Mouse (Mus musculus): ENCODE measurements around the gene Mical3. TPM values are rescaled to one million over a fixed set of nuclear protein-coding genes. Genes with fewer than 3 reads are reported as not detected.
A peak's percentile ranks its signal among the peaks of the same experiment; 100 is the strongest.

The Mical3 gene
- total and polyA plus RNA-seq, 2 experiments, result 5.8 to 7.9 TPM

DNA sequence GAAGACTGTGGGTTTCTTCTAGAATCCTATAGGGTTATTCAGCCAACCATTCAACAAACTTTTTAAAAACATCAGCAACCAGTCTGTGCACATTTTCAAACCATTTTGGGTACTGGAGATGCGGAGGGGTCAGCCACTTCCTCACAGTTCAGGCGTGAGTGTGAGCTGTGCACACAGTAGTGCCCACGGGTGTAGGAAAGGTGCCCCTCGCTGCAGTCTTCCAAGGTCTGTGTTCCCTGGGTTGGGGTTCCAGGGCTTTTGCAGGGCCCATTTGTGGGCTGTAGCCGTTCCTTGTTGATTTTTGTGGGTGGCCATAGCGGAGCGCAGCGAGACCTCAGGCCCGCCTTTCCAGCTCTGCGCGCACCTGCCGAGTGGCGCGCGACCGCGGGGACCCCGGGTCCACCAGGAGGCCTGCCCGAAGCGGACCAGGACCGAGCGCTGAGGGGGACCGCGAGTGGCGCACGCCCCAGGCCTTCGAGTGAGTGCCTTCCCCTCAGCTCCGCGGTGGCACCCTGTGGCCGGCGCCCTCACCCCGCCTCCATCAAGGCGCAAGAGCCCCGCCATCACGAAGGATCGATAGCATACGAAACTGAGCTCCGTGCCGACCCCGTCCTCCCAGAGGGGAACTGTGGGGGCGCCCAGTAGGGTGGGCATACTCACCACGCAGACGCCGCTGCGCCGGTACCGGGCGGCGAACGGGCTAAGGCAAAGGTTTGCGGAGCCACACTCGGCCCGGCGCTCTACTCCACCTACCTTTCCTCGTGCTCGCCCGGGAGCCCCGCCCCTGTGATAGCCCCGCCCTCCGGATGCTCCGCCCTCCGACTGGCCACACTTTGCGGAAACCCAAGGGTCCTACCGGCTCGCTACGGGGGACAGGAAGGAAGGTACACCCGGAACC lies 214.5 kb downstream of the Mical3 start, which contains the start of gene Bid:
Bid (minus strand) TSS at position 780 of the 898 bp plus-strand sequence.
- peak within 1 kb of the TSS; percentile 80 for H3K9ac ChIP-seq (ENCODE audit: low read depth, low read length)
- H3K4me1 ChIP-seq (ENCODE audit: control insufficient read depth, insufficient read depth, low read length), result peaks cover 8% of the 10 kb centered on the region
- no peak for TF ChIP-seq POLR2A (IDR thresholded peaks at IDR 0.05; ENCODE audit: extremely low read depth, insufficient read depth, low read length)
- no peak for TF ChIP-seq CTCF (IDR thresholded peaks at IDR 0.05; ENCODE audit: low read depth, low read length)
- H3K36me3 ChIP-seq (ENCODE audit: control insufficient read depth, insufficient read depth, low read length), result no peaks in the 10 kb centered on the region
- H3K27ac ChIP-seq (replicated peaks; ENCODE audit: insufficient read depth, low read depth, low read length), result peak within 1 kb of the TSS; percentile 61
- 2% methylated on average over 67 of the region's 67 CpGs for WGBS
- H3K79me2 ChIP-seq (ENCODE audit: control insufficient read depth, insufficient read depth, low read length), result no peaks in the 10 kb centered on the region
- peak within 1 kb of the TSS; percentile 80 for H3K4me3 ChIP-seq (ENCODE audit: insufficient read depth, low read depth, low read length)
- DNase-seq (ENCODE audit: extremely low read depth, low read depth, low spot score), result peak; percentile 68
- H3K27me3 ChIP-seq (ENCODE audit: control insufficient read depth, insufficient read depth, low read length), result no peaks in the 10 kb centered on the region

DNA sequence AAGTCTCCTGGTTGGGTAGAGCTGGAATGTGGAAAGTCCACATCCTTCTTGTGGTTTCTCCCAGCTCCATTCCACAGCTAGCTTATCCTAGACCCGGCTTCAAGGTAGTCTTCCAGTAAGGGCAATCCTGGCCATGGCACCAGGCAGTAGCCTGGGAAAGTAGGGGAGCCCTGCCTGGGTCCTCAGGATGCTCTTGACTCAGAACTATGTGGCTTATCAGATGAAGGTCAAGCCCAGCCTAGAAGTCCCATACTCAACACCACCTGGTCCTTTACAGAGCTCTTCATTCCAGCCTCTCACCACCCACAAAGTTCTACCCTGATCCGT lies 215.2 kb downstream of the Mical3 start:
- Histone ChIP-seq H3K4me1 (ENCODE audit: control insufficient read depth, insufficient read depth, low read length) (peaks cover 8% of the 10 kb centered on the region), H3K27ac (replicated peaks; ENCODE audit: insufficient read depth, low read depth, low read length) (no peak overlapping the region), H3K9ac (ENCODE audit: low read depth, low read length) (no peak overlapping the region), H3K36me3 (ENCODE audit: control insufficient read depth, insufficient read depth, low read length) (no peaks in the 10 kb centered on the region), H3K27me3 (ENCODE audit: control insufficient read depth, insufficient read depth, low read length) (no peaks in the 10 kb centered on the region), H3K4me3 (ENCODE audit: insufficient read depth, low read depth, low read length) (no peak overlapping the region), H3K79me2 (ENCODE audit: control insufficient read depth, insufficient read depth, low read length) (peaks cover 5% of the 10 kb centered on the region; the same call in 1 of the 2 replicates)
- DNase-seq (ENCODE audit: extremely low read depth, low read depth, low spot score), result no peak
- TF ChIP-seq CTCF (IDR thresholded peaks at IDR 0.05; ENCODE audit: low read depth, low read length) (no peak), POLR2A (IDR thresholded peaks at IDR 0.05; ENCODE audit: extremely low read depth, insufficient read depth, low read length) (no peak)
- 46% methylated on average over 2 of the region's 2 CpGs for WGBS

DNA sequence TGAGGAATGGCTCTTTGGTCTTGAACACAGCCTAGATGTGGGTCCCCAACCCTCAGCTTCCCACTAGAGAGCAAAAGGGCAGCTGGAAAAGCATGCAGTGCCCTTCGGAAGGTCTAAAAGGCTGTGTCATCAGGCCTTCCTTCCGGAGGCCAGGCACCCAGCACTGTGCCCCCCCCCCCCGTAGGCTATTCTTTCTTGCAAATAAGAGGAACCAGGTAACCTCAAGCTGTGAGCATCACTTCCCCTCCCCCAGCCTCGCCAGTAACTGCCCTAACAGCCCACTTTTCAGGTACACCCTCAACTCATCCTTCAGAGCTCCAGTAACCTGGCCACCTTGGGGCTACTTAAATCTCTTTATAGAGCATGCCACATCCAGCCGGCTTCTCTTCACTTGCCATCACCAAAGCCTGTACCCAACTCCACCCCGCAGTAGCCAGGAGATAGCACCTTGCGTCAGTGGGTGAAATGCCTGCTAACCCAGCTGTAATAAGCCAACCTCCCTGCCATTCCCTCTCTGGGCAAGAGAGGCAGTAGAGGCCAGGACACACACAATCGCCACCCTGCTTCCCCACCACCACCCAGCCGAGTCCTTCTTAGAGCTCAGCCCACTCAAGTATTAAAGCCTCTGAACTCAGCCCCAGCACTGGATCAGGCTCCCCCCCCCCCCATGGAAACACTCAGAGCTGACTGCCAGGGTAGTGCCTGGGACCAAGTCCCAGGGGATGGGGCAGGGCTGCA lies 215.7 kb downstream of the Mical3 start:
- Histone ChIP-seq H3K9ac (ENCODE audit: low read depth, low read length) (no peak overlapping the region), H3K4me1 (ENCODE audit: control insufficient read depth, insufficient read depth, low read length) (peaks cover 8% of the 10 kb centered on the region), H3K79me2 (ENCODE audit: control insufficient read depth, insufficient read depth, low read length) (peaks cover 5% of the 10 kb centered on the region; the same call in 1 of the 2 replicates), H3K27ac (replicated peaks; ENCODE audit: insufficient read depth, low read depth, low read length) (no peak overlapping the region), H3K4me3 (ENCODE audit: insufficient read depth, low read depth, low read length) (no peak overlapping the region), H3K27me3 (ENCODE audit: control insufficient read depth, insufficient read depth, low read length) (no peaks in the 10 kb centered on the region), H3K36me3 (ENCODE audit: control insufficient read depth, insufficient read depth, low read length) (no peaks in the 10 kb centered on the region)
- peak; percentile 37 for DNase-seq (ENCODE audit: extremely low read depth, low read depth, low spot score)
- 39% methylated on average over 9 of the region's 9 CpGs for WGBS
- TF ChIP-seq POLR2A (IDR thresholded peaks at IDR 0.05; ENCODE audit: extremely low read depth, insufficient read depth, low read length), result no peak
- TF ChIP-seq CTCF (IDR thresholded peaks at IDR 0.05; ENCODE audit: low read depth, low read length), result peak; percentile 60

DNA sequence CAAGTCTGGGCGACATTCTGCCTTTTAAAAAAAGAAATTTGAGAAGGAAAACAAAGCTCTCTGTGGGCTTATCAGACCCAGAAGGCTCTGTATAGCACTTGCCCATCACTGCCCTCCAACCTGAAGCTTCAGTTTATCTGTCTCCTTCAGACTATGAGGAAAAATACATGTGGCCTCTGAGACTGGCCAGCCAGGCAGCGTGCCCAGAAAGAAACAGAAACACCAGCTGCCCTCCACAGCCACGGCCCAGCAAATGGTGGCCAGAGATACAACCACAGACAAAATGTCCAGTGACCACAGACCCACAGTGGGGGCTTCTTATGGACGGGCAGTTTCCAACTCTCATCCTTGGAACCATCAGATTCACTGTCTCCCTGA lies 216.3 kb downstream of the Mical3 start:
- DNase-seq (ENCODE audit: extremely low read depth, low read depth, low spot score), result no peak
- Histone ChIP-seq H3K4me3 (ENCODE audit: insufficient read depth, low read depth, low read length) (no peak overlapping the region), H3K27ac (replicated peaks; ENCODE audit: insufficient read depth, low read depth, low read length) (no peak overlapping the region), H3K9ac (ENCODE audit: low read depth, low read length) (no peak overlapping the region), H3K4me1 (ENCODE audit: control insufficient read depth, insufficient read depth, low read length) (peaks cover 8% of the 10 kb centered on the region), H3K79me2 (ENCODE audit: control insufficient read depth, insufficient read depth, low read length) (peaks cover 5% of the 10 kb centered on the region; the same call in 1 of the 2 replicates), H3K36me3 (ENCODE audit: control insufficient read depth, insufficient read depth, low read length) (no peaks in the 10 kb centered on the region), H3K27me3 (ENCODE audit: control insufficient read depth, insufficient read depth, low read length) (no peaks in the 10 kb centered on the region)
- TF ChIP-seq POLR2A (IDR thresholded peaks at IDR 0.05; ENCODE audit: extremely low read depth, insufficient read depth, low read length) (no peak), CTCF (IDR thresholded peaks at IDR 0.05; ENCODE audit: low read depth, low read length) (no peak)
- 75% methylated on average over 4 of the region's 4 CpGs for WGBS

DNA sequence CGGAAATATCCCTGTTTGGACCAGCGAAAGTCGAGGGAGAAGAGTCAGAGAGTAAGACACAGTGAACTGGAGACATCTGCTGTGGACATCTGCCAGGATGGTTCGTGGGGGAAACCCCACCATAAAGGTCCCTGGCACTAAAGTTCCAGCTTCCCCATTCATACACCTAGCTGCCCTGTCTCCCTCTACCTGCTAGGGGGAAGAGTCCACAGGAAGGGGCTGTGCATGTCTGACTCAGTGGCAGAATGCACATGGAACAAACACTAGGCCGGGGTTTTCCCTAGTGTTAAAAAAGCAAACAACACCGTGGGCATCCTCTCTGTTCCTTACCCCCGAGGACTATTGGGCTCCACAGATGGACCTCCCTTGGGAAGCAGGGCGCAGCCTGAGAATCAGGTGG lies 217.0 kb downstream of the Mical3 start:
- TF ChIP-seq POLR2A (IDR thresholded peaks at IDR 0.05; ENCODE audit: extremely low read depth, insufficient read depth, low read length) (no peak), CTCF (IDR thresholded peaks at IDR 0.05; ENCODE audit: low read depth, low read length) (no peak)
- H3K4me3 ChIP-seq (ENCODE audit: insufficient read depth, low read depth, low read length), result no peak overlapping the region
- peaks cover 5% of the 10 kb centered on the region; the same call in 1 of the 2 replicates for H3K79me2 ChIP-seq (ENCODE audit: control insufficient read depth, insufficient read depth, low read length)
- WGBS, result 83% methylated on average over 8 of the region's 8 CpGs
- H3K27me3 ChIP-seq (ENCODE audit: control insufficient read depth, insufficient read depth, low read length), result no peaks in the 10 kb centered on the region
- H3K27ac ChIP-seq (replicated peaks; ENCODE audit: insufficient read depth, low read depth, low read length), result no peak overlapping the region
- H3K4me1 ChIP-seq (ENCODE audit: control insufficient read depth, insufficient read depth, low read length), result peaks cover 8% of the 10 kb centered on the region
- DNase-seq (ENCODE audit: extremely low read depth, low read depth, low spot score), result no peak
- H3K9ac ChIP-seq (ENCODE audit: low read depth, low read length), result no peak overlapping the region
- H3K36me3 ChIP-seq (ENCODE audit: control insufficient read depth, insufficient read depth, low read length), result no peaks in the 10 kb centered on the region

Measured in liver, adult 2 months (tissue).